Mouse (Mus musculus): ENCODE results near the gene Zfand2a.

Zfand2a gene

GRCm38 (mm10) chr5:139484185-139484814, at the start of gene Zfand2a:
Zfand2a (minus strand) TSS chr5:139484549.
- peak; percentile 99 for DNase-seq

GRCm38 (mm10) chr5:139528851-139529250, 44.5 kb upstream of the Zfand2a start:
- no peak for DNase-seq

- no peak for DNase-seq
These were observed 37.6 kb upstream of the Zfand2a start for GRCm38 (mm10) chr5:139521987-139522386.

- no peak for DNase-seq
These were observed 35.9 kb upstream of the Zfand2a start for GRCm38 (mm10) chr5:139520069-139520834.

GRCm38 (mm10) chr5:139516281-139516680, 31.9 kb upstream of the Zfand2a start:
- DNase-seq: peak; percentile 45

GRCm38 (mm10) chr5:139512201-139512600, 27.9 kb upstream of the Zfand2a start:
- DNase-seq: no peak

- no peak for DNase-seq
These were observed 26.5 kb upstream of the Zfand2a start for GRCm38 (mm10) chr5:139510682-139511366.

GRCm38 (mm10) chr5:139506207-139506606, 21.9 kb upstream of the Zfand2a start:
- DNase-seq: no peak

GRCm38 (mm10) chr5:139505073-139505606, 20.8 kb upstream of the Zfand2a start:
- peak; percentile 84 for DNase-seq

GRCm38 (mm10) chr5:139502281-139502680, 17.9 kb upstream of the Zfand2a start:
- no peak for DNase-seq

GRCm38 (mm10) chr5:139498791-139499190, 14.4 kb upstream of the Zfand2a start:
- no peak for DNase-seq

GRCm38 (mm10) chr5:139496939-139497338, 12.6 kb upstream of the Zfand2a start:
- DNase-seq: no peak

- no peak for DNase-seq
These were observed 10.8 kb upstream of the Zfand2a start for GRCm38 (mm10) chr5:139495019-139495669.

GRCm38 (mm10) chr5:139493690-139494089, 9.3 kb upstream of the Zfand2a start:
- no peak for DNase-seq

GRCm38 (mm10) chr5:139491348-139491747, 7.0 kb upstream of the Zfand2a start:
- no peak for DNase-seq

- no peak for DNase-seq
These were observed 5.8 kb upstream of the Zfand2a start for GRCm38 (mm10) chr5:139490131-139490530.

GRCm38 (mm10) chr5:139483171-139483848, 1.0 kb downstream of the Zfand2a start:
- no peak for DNase-seq

- DNase-seq: no peak
These were observed 3.9 kb downstream of the Zfand2a start for GRCm38 (mm10) chr5:139480406-139480805.

GRCm38 (mm10) chr5:139479088-139479487, 5.3 kb downstream of the Zfand2a start:
- no peak for DNase-seq

GRCm38 (mm10) chr5:139474741-139475140, 9.6 kb downstream of the Zfand2a start:
- no peak for DNase-seq

GRCm38 (mm10) chr5:139467998-139468397, 16.4 kb downstream of the Zfand2a start:
- DNase-seq: peak; percentile 32

- no peak for DNase-seq
These were observed 17.5 kb downstream of the Zfand2a start for GRCm38 (mm10) chr5:139466801-139467200.
